Mouse (Mus musculus) right cerebral cortex, postnatal 36 days (tissue): ENCODE results near the gene Mfap1b.
"Not testable (repeated sequence)": the region's sequence is repeated elsewhere in the genome, so short reads cannot be mapped to it uniquely, and the experiment has no call there.

Experiments used
- DNase-seq, 2 experiments: peaks; one replicate each; pipeline ENCODE4 v3.0.0; 2022; ENCODE audit warnings: low spot score in 2 of 2, mixed read lengths in 1 of 2

The Mfap1b gene

DNA sequence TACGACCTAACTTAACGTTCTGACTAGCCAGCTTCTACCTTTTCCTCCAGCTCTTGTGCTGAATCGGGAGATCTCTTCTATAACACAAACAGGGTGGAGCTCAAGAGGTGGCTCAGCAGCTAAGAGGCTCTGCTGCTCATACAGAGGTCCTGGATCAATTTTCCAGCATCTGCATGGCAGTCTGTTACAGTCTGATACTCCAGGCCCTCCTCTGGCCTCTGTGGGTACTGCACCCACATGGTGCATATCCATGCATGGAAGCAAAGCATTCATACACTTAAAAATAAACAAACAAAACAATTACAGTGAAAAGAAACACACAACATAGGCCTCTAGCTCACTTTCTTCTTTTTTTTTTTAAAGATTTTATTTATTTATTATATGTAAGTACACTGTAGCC lies 1.1 kb downstream of the Mfap1b start:
- not testable (repeated sequence) for DNase-seq

GRCm38 (mm10) chr2:121468982-121469381 lies 4.9 kb downstream of the Mfap1b start:
- not testable (repeated sequence) for DNase-seq

DNA sequence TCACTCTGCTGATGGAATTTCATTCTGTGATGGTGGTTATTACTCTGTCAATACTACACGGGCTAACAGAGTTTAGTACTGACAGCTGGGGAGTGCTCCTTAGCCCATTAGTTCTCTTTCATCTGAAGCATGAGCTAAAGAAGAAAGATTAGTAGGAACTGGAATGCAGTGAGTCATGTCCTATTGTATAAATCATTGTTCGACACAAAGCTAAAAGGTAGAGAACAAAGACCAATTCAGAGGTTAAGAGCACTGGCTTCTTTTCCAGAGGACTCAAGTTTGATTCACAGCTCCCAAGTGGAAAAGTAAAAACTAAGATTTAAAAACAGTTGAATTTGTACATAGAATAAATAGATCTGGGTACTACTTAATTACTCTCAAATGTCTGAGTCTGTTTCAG lies 13.8 kb downstream of the Mfap1b start:
- DNase-seq, result no peak

DNA sequence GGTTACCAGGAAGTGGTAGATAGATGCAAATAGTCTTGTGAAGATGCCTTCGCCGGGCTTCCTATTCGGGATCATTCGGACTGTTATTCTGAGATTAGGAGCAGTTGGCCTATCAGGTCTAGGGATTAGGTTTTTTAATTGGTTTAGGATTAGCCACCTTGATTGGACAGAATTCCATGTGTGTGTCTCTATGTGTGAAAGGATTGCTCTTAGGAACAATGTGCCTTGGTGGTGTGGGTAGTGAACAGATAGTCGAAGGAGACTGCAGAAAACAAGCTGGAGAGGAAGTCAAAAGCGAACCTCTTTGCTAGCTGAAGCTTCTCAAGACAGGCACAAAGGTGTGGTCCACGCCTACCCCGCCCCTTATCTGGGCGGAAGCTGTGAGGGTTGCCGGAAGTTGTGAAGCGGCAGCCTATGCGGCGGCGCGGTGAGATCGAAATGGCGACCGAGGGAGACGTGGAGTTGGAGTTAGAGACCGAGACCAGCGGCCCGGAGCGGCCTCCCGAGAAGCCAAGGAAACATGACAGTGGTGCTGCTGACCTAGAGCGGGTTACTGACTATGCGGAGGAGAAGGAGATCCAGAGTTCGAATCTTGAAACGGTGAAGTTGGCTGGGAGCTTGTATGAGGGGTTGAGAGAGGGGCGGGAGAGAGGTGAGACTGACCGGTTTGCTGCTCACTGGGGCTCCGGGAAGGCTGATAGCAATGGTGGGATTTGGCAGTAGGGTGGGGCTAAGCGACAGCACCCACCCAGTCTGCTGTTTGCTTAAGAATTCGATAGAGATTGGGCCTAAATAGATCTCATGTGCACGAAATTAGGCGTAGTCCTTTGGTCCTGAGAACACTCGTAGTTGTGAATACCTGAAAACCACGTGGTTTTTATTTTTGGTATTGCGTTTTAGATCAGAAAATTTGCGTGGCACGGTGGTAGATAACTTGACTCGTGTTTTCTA lies 16.9 kb downstream of the Mfap1b start, which contains the start of gene Serinc4:
Gene Serinc4 (minus strand): TSS at position 90 of the 951 bp plus-strand sequence.
- DNase-seq, result peak; percentile 80 to 83

- no peak for DNase-seq
Measured at GRCm38 (mm10) chr2:121455534-121455933, 18.3 kb downstream of the Mfap1b start.

DNA sequence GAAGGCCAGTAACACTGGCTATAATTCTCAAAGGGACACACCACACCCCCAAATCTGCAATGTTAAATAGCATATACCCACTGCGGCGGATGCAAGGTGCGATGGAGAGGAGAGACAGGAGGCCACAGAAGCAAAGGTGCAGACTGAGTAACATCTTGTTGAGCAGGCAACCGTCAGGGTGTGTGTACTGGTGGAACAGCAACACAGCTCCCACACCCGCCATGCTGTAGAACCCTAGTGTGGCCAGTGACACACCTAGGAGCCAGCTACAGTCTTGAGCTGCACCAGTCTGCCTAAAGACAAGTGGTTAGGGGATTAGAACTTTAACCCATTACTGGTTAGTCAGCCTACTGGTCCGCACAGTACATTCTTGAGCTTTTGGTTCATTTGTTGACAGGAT lies 19.9 kb downstream of the Mfap1b start:
- DNase-seq, result no peak

GRCm38 (mm10) chr2:121452990-121453389 lies 20.9 kb downstream of the Mfap1b start, which contains the start of gene Hypk:
Gene Hypk (plus strand): TSS chr2:121453290.
- no peak for DNase-seq

DNA sequence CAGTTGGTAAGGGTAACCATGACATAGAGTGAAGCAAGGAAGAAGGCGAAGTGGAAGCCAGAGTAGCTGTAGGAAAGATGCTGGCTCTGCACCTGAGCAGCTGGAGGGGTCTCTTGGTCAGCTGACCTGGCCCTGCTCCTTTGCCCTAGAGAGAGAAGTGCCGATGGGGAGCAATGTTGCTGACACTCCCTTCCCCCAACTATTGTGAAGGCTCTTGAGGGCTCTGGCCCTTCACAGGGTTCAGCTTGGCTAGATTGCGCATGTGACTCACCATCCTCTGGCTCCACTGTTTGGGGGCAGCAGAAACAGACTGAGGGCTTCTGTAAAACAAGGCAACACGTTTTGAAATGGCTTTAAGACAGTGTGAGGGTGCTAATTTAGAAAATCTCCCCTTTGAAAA lies 21.5 kb downstream of the Mfap1b start:
- DNase-seq, result no peak

DNA sequence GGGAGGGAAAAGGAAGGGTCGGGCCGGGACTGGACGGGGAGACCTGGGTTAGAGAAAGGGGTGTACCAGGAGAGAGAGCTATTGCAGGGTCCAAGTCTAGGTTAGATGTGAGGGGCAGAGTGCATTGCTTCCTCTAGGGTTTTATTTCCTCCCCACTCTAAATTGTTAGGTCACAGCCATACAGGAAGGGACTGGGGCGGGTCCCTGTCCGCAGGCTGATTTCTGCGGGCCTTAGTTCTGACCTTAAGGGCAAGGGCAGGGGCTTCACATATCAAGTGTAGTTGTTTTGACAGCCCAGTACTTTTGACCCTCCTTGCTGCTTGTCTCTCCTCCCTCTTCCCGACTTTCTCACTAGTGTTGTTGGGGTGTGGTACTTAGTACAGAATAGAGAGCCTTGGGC lies 23.8 kb downstream of the Mfap1b start:
- no peak for DNase-seq

- no peak for DNase-seq
Measured at GRCm38 (mm10) chr2:121449545-121450011, 24.3 kb downstream of the Mfap1b start.

DNA sequence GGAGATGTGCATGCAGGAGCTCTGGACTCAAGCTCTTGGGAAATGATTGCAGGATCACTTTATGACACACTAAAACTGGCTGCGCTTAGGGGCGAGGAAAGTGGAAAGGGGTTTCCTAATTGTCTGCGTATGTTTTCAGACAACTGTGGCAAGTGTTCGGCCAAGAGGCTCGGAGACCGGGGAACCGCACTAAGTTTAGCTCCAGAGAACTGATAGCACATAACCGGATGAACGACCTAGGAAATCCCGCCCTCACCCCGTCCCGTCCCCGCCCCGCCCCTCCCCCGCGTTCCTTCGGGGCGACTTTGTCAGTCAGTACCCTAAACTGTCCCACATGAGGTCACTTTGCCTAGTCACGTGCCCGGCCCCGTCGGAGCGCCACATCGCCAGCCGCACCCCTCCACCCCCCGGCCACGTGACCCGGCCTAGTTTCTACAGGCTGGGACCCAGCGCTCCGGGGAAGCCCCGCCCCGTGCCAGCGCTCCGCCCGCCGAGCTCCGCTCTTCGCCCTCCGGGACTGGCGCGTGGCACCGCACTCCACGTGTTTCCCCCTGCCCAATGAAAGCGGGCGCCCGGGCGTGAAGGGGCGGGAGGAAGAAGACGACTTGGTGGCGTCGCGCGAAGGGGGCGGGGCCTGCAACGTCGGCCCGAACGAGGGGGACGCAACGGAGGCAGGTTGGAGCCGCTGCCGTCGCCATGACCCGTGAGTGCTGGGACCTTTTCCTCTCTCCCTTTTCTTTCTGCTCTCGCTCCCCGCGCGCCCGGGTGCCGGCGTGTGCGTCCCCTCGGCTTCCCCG lies 24.9 kb downstream of the Mfap1b start, which contains the start of gene Serf2:
Gene Serf2 (plus strand): TSS at position 457 of the 797 bp plus-strand sequence.
- peak; percentile 99 for DNase-seq

GRCm38 (mm10) chr2:121448136-121448535 lies 25.7 kb downstream of the Mfap1b start:
- no peak for DNase-seq

- no peak for DNase-seq
Measured at GRCm38 (mm10) chr2:121447006-121447405, 26.9 kb downstream of the Mfap1b start.

DNA sequence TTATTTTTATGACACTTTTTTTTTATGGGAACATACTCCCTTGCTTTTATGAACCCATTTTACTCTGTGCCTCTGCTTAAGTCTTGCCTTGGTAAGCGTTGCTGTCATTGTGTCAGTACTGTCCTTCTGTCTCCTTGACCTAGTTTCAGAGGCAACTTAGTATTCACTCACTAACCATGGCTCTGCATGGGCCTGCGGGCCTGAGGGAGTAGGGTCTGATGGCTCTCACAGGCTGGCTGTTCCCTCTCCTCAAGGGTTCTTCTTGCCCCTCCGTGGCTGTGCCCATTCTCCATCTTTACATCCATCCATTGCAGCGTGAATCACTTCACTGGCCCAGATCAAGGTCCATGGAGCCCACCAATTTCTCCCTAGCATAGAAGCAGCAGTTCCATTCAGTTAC lies 27.4 kb downstream of the Mfap1b start:
- no peak for DNase-seq

- DNase-seq, result no peak
Measured at GRCm38 (mm10) chr2:121445117-121445516, 28.8 kb downstream of the Mfap1b start.

DNA sequence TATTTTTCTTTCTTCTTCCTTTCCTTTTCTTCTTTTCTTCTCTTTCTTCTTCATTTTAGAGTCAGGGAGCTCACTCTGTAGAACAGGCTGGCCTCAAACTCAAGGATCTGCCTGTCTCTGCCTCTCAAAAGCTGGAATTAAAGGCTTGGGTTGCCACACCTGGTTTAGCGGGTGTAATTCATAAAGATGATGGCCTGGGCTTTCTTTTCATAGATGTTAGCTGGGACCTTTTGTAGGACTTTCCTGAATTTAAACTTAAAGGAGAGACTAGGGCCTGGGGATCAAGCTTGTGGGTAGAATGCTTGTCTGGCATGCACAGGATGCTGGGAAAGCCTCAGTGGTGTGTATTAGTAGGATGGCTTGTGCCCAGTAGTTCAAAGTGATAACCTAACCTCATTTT lies 29.7 kb downstream of the Mfap1b start, which contains the start of gene Ell3:
Gene Ell3 (minus strand): TSS at position 101 of the 400 bp plus-strand sequence.
- DNase-seq, result no peak

GRCm38 (mm10) chr2:121443068-121443349 lies 30.9 kb downstream of the Mfap1b start:
- DNase-seq, result no peak

GRCm38 (mm10) chr2:121442259-121443067 lies 31.4 kb downstream of the Mfap1b start:
- no peak for DNase-seq

GRCm38 (mm10) chr2:121441800-121442199 lies 32.1 kb downstream of the Mfap1b start:
- DNase-seq, result no peak

DNA sequence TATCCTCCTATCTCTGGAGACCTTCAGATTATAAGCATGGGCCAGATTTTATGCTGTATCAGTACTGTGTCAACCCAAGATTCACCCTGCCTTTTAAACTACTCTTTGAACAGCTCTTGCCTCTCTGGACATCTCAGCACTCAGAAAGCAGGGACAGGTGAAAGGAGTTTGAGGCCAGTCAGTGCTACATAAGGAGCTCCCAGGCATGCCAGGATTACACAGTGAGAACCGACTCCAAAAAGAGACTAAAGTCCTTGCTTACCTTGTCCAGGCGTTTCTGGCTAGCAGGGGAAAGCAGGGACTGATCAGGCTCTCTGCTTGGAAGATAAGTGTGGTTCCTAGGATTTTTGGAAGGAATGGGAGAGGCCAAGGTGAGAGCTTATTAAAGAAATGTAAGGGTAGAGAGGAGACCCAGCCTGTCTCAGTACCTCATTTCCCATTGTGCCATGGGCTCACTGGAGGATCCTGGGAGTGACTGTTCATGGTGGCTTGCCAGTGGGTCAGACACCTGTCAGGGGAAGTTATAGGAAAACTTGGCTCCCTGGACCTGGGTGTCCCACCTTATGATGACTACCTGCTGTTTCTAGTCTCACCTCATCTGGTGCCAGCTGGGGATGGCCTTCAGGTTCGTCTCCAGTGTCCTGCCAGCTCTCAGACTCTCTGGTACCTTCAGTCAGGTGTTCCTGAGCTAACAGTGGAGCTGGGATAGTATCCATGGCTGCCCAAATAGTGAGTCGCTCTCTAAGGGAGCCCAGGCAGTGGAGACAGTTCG lies 32.8 kb downstream of the Mfap1b start:
- no peak for DNase-seq

DNA sequence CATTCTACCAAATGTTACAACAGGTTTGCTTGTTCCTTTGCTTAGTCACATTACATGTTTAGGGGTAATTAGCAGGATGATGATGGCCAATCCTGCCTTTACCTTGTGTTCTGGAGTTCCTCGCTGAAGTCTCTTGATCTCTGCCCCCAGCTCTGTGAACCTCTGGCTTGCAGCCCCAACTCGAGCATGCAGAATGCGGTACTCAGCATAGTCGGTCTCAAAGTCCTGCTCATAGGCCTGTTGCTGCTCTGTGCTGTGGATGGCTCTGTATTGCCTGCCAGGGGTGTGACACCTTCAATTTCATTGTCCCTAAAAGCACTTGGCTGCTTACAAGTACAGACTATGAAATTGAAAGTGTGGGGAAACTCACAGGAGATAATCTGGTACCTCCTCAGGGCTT lies 34.1 kb downstream of the Mfap1b start:
- DNase-seq, result no peak
